Mouse (Mus musculus): ENCODE measurements at regions not wholly inside any gene's neighbourhood (a gene's known extent, or its start where the extent isn't known, plus 50 kb on each side); places are given as distances from the start of the nearest gene placed in this dataset.

DNA sequence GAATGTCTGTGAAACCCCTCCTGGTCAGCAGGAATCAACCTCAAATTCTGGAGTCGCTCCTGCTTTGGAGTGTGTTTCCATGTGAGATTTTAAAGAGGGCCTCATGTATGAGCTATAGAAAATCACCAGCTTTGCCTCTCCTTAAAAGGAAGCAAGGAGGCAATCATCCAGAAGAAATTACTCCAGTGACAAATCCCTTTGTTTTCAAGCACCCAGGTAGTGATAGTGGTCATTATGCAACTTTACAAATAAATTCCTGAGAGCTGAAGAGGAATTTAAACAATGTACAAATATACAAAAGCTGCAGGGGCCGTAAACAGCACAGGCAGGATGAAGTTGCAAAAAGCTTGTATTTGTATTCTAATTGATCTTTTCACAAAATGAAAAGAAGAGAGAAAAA is 206.5 kb upstream of the Vrk2 start:
- H3K27ac ChIP-seq (ENCODE audit: low read depth), result no peak overlapping the region
- DNase-seq (no peak), ATAC-seq (ENCODE audit: insufficient read depth) (no peak)
- no peaks in the 10 kb centered on the region for H3K9me3 ChIP-seq (ENCODE audit: low read depth, low read length)
- no peaks in the 10 kb centered on the region for H3K27me3 ChIP-seq (ENCODE audit: insufficient read depth, low read length)
- no peaks in the 10 kb centered on the region for H3K36me3 ChIP-seq (ENCODE audit: insufficient read depth)
- H3K9ac ChIP-seq, result no peak overlapping the region
- 57% methylated on average over 2 of the region's 2 CpGs for WGBS
- no peak overlapping the region for H3K4me2 ChIP-seq
- no peaks in the 10 kb centered on the region for H3K4me1 ChIP-seq (ENCODE audit: insufficient read depth)
- TF ChIP-seq CTCF (IDR thresholded peaks at IDR 0.05; ENCODE audit: low read depth), result no peak
- no peak overlapping the region for H3K4me3 ChIP-seq (ENCODE audit: low read depth, low read length)

DNA sequence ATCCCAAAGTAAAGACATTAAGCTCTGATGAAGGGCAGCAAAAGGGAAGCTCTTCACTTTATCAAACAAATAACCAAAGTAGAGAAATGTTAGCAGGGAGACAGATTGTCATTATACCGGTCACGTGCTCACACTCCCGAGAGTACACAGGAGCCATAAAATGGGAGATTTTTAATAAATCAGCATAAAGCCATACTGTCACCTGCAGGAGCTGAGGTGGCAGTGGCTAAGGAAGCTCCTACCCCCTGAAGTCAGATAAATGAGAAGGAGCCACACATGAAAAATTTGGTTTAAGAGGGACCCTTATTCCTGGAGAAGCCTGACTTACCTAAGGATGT is 200.8 kb upstream of the Vrk2 start:
- DNase-seq, result no peak

GRCm38 (mm10) chr11:26793928-26794628 is 200.3 kb upstream of the Vrk2 start:
- DNase-seq (no peak), ATAC-seq (ENCODE audit: insufficient read depth) (no peak)
- 73% methylated on average over 3 of the region's 3 CpGs for WGBS
- Histone ChIP-seq H3K27ac (ENCODE audit: low read depth) (no peak overlapping the region), H3K36me3 (ENCODE audit: insufficient read depth) (no peaks in the 10 kb centered on the region), H3K9ac (no peak overlapping the region), H3K4me3 (ENCODE audit: low read depth, low read length) (no peak overlapping the region), H3K9me3 (ENCODE audit: low read depth, low read length) (no peaks in the 10 kb centered on the region), H3K4me2 (no peak overlapping the region), H3K4me1 (ENCODE audit: insufficient read depth) (no peaks in the 10 kb centered on the region), H3K27me3 (ENCODE audit: insufficient read depth, low read length) (no peaks in the 10 kb centered on the region)
- TF ChIP-seq CTCF (IDR thresholded peaks at IDR 0.05; ENCODE audit: low read depth), result no peak

More for the DNA sequence above, 200.8 kb upstream of the Vrk2 start:
- Histone ChIP-seq H3K9ac (no peak overlapping the region), H3K27ac (ENCODE audit: low read depth) (no peak overlapping the region), H3K4me3 (ENCODE audit: low read depth, low read length) (no peak overlapping the region), H3K4me2 (no peak overlapping the region), H3K36me3 (ENCODE audit: insufficient read depth) (no peaks in the 10 kb centered on the region), H3K4me1 (ENCODE audit: insufficient read depth) (no peaks in the 10 kb centered on the region), H3K9me3 (ENCODE audit: low read depth, low read length) (no peaks in the 10 kb centered on the region), H3K27me3 (ENCODE audit: insufficient read depth, low read length) (no peaks in the 10 kb centered on the region)
- WGBS, result 77% methylated on average over 3 of the region's 3 CpGs
- ATAC-seq (ENCODE audit: insufficient read depth), result no peak
- no peak for TF ChIP-seq CTCF (IDR thresholded peaks at IDR 0.05; ENCODE audit: low read depth)

- Histone ChIP-seq H3K4me1 (ENCODE audit: insufficient read depth) (no peaks in the 10 kb centered on the region), H3K36me3 (ENCODE audit: insufficient read depth) (no peaks in the 10 kb centered on the region), H3K9me3 (ENCODE audit: low read depth, low read length) (no peaks in the 10 kb centered on the region), H3K9ac (no peak overlapping the region), H3K4me2 (no peak overlapping the region), H3K4me3 (ENCODE audit: low read depth, low read length) (no peak overlapping the region), H3K27ac (ENCODE audit: low read depth) (no peak overlapping the region), H3K27me3 (ENCODE audit: insufficient read depth, low read length) (no peaks in the 10 kb centered on the region)
- WGBS, result 42% methylated on average over 2 of the region's 2 CpGs
- DNase-seq (no peak), ATAC-seq (ENCODE audit: insufficient read depth) (no peak)
- no peak for TF ChIP-seq CTCF (IDR thresholded peaks at IDR 0.05; ENCODE audit: low read depth)
Observed at GRCm38 (mm10) chr11:26789281-26789680, 195.5 kb upstream of the Vrk2 start.

GRCm38 (mm10) chr11:26785164-26785563 is 191.4 kb upstream of the Vrk2 start:
- WGBS, result 20% methylated on average over 1 of the region's 1 CpGs
- Histone ChIP-seq H3K4me2 (no peak overlapping the region), H3K27me3 (ENCODE audit: insufficient read depth, low read length) (no peaks in the 10 kb centered on the region), H3K9me3 (ENCODE audit: low read depth, low read length) (no peaks in the 10 kb centered on the region), H3K9ac (no peak overlapping the region), H3K4me1 (ENCODE audit: insufficient read depth) (no peaks in the 10 kb centered on the region), H3K4me3 (ENCODE audit: low read depth, low read length) (no peak overlapping the region), H3K27ac (ENCODE audit: low read depth) (no peak overlapping the region), H3K36me3 (ENCODE audit: insufficient read depth) (no peaks in the 10 kb centered on the region)
- ATAC-seq (ENCODE audit: insufficient read depth), result no peak
- TF ChIP-seq CTCF (IDR thresholded peaks at IDR 0.05; ENCODE audit: low read depth), result peak; percentile 63
- peak; percentile 55 for DNase-seq

GRCm38 (mm10) chr11:26773122-26773796 is 179.5 kb upstream of the Vrk2 start:
- TF ChIP-seq CTCF (IDR thresholded peaks at IDR 0.05; ENCODE audit: low read depth), result no peak
- Histone ChIP-seq H3K4me2 (no peak overlapping the region), H3K4me3 (ENCODE audit: low read depth, low read length) (no peak overlapping the region), H3K9me3 (ENCODE audit: low read depth, low read length) (no peaks in the 10 kb centered on the region), H3K27me3 (ENCODE audit: insufficient read depth, low read length) (no peaks in the 10 kb centered on the region), H3K9ac (no peak overlapping the region), H3K36me3 (ENCODE audit: insufficient read depth) (no peaks in the 10 kb centered on the region), H3K27ac (ENCODE audit: low read depth) (no peak overlapping the region), H3K4me1 (ENCODE audit: insufficient read depth) (no peaks in the 10 kb centered on the region)
- WGBS, result 45% methylated on average over 3 of the region's 3 CpGs
- DNase-seq, result no peak
- no peak for ATAC-seq (ENCODE audit: insufficient read depth)

DNA sequence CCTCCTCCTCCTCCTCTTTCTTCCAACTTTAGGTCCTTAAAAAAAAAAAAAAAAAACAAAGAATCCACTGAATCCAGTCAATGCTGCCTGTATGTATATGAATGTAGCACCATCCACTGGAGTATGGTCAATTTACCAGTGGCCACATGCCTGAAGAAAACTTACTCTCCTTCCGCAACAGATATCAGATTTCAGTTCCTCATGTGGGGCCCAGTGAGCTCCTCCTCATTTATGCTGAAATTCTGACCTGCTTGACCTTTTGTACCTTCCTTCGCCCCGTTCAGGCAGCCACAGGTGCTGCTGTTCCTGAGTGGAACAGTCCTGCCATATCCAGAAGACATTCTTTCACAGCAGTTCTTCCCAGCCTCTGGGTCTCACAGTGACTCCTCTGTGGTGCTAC is 161.8 kb upstream of the Vrk2 start:
- TF ChIP-seq CTCF (IDR thresholded peaks at IDR 0.05; ENCODE audit: low read depth), result no peak
- Histone ChIP-seq H3K9me3 (ENCODE audit: low read depth, low read length) (no peaks in the 10 kb centered on the region), H3K27me3 (ENCODE audit: insufficient read depth, low read length) (no peaks in the 10 kb centered on the region), H3K4me1 (ENCODE audit: insufficient read depth) (no peaks in the 10 kb centered on the region), H3K9ac (no peak overlapping the region), H3K36me3 (ENCODE audit: insufficient read depth) (no peaks in the 10 kb centered on the region), H3K4me3 (ENCODE audit: low read depth, low read length) (no peak overlapping the region), H3K4me2 (no peak overlapping the region), H3K27ac (ENCODE audit: low read depth) (no peak overlapping the region)
- no peak for ATAC-seq (ENCODE audit: insufficient read depth)
- WGBS, result 69% methylated on average over 3 of the region's 3 CpGs
- no peak for DNase-seq

All from lung, embryonic 14.5 days (tissue).